Mouse (Mus musculus) thymus, postnatal 14 days (tissue): Measurements from ENCODE around the gene Zbtb49.

Experiments used
- DNase-seq: peaks from one replicate; pipeline ENCODE4 v3.0.0; 2021

Gene Zbtb49

DNA sequence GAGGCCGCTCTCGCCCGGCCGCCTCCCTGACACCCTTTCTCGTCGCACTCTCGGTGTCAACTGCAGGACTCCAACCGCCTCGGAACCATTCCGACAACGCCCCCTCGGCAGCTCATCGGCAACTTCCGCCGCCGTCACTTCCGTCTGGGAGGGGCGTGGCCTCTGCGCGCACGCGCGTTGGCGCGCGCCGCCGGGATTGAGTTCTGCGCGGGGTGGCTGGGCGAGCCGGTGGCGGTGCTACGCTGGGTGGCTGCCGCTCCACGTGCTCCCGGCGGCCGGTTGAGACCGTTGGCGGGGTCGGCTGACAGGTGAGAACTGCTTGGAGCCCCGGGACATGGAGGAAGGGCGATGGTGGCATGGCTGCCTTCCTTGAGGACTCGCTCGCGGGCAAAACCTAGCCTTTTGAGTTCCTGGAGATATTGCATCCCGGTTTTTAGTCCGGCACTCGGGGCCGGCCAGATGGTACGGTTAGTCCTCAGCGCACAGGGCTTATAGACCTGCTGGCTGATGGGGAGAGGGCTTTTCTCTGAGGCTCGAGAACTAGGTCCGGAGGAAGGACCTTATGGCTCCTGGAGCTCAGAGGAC lies at the start of gene Zbtb49, which contains the start of gene Lyar:
Gene Zbtb49 (minus strand): TSS at position 130 of the 585 bp plus-strand sequence.
Gene Lyar (plus strand): TSS at position 143 of the 585 bp plus-strand sequence.
- peak; percentile 96 for DNase-seq

DNA sequence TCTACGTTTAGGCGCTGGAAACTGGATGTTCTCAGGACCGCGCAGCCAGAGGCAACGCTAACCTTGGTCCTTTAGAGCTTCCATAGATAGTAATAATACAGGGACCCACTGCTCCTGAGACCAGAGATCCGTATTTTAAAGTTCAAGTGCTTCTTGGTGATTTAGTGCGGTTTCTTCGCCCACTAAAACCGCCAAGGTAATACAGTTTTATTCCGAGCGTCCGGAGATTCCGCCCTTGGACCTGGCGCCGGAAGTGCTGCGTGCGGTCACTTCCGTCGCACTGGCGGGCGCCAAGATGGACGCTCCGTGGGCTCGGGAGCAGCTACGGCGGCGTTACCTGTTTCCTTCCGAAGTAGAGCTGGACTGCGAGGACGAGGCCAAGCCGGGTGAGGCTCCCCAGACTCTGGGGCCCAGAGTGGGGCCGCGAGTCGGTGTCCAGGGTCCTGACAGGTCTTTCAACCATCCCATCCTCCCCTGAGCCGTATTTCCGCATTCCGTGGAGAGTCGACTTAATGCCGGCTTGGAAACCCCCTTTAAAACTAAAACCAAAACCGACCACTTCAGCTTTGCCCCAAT lies 39.9 kb upstream of the Zbtb49 start, which contains the start of gene Tmem128:
Gene Tmem128 (plus strand): TSS at position 79 of the 576 bp plus-strand sequence.
- DNase-seq, result peak; percentile 61

DNA sequence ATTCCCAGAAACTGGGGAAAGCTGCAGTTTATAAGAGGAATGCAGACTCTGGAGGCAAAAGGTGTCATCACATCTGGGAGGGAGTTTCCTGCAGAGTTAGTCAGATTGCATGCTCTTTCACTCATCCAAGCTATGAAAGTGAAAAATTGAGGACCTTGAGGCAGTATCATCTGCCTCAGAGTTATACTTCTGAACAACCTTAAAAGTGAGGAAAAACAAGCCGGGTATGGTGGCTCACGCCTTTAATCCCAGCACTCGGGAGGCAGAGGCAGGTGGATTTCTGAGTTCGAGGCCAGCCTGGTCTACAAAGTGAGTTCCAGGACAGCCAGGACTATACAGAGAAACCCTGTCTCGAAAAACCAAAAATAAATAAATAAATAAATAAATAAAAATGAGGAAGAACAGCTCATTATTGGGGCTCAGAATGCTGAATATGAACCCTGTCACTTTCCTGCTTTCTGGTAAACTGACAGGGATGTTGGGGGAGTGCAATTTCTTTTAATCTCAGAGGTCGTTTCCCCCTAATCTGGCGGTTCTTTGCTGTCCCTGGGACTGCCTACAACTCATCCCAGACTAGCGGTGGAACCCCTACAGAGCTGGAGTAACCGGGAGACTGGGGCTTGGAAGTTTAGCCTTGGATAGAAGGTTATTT lies 39.3 kb upstream of the Zbtb49 start:
- no peak for DNase-seq

GRCm38 (mm10) chr5:38258773-38259146 lies 38.5 kb upstream of the Zbtb49 start:
- no peak for DNase-seq

DNA sequence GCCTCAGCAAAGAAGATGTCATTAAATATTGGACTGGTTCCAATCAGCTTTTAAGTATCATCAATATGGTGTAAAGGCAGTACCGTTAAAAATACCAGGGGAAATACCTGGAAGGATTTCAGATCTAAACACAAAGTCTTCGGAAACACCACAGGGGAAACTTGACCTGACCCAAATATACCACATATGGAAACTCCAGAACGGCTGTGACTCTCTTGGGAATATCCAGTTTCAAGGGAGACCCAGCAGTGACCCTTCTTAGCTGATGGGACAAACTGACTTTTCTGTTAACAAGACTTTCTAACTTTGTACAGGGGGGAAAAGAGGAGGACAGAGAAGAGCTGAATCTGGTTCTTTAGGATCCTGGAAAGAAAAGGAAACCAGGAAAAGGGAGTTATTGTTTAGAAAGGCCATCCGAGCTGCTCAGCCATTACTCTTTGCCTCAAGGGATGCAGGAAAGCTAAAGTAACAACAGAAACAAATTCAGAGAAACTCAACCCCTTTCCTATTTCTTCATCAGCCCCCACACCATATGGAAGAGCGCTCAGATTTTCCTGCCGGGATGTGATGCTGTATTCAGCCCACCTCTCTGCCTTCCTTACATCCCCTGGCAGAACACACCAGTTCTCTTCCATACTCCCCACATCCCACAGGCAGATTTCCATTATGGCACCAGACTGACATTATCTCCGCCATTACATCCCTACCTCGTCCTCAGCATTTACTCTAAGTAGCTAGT lies 37.9 kb upstream of the Zbtb49 start:
- DNase-seq, result no peak

DNA sequence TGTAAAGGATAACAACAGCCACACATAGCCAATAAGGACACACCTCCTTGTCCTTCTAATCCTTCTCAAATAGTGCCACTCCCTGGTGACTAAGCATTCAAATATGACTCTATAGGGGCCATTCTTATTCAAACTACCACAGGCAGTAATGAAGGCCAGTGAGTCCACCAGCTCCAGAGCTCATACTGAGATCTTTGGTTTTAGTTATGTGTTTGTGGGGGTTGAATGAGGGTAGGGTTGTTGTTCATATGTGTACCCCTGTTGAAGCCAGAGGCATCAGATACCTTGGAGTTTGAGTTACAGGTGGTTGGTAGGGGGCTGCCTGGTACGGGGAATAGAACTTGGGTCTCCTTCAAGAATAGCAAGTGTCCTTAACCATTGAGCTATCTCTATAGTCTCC lies 36.3 kb upstream of the Zbtb49 start:
- DNase-seq, result no peak

DNA sequence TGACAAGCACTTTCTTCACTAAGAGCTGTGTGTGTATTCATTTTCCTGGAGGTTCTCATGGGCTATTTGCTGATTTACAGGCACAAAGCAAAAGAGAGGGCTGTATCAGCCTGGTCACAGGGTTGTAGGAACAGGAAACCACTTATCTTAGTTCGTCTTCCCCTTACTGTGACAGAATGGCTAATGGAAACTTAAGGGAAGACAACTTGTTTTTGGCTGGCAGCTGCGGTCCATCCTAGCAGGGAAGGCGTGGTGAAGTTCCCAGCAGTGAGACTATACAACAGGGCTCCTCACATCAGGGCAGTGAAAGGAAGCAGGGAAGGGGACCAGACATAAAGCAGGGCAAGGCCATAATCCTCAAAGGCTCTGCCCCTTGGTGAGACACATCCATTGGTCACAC lies 35.4 kb upstream of the Zbtb49 start:
- DNase-seq, result no peak

DNA sequence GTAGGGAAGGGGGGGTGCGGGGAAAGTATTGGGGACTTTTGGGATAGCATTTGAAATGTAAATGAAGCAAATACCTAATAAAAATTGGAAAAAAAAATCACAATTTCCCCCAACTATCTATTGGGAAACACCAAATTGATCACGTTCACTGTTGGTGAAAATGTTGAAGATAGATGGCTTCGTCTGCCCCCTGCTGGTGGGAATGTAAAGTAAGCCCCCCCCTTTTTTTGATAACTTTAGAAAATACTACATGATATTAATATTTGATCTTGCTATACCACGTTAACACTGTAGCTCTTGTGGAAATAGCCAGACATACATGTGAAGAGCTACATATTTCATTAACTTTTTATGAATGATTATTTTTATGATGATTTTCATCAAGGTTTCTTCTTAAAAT lies 34.9 kb upstream of the Zbtb49 start:
- no peak for DNase-seq

GRCm38 (mm10) chr5:38241966-38242365 lies 21.7 kb upstream of the Zbtb49 start:
- no peak for DNase-seq

DNA sequence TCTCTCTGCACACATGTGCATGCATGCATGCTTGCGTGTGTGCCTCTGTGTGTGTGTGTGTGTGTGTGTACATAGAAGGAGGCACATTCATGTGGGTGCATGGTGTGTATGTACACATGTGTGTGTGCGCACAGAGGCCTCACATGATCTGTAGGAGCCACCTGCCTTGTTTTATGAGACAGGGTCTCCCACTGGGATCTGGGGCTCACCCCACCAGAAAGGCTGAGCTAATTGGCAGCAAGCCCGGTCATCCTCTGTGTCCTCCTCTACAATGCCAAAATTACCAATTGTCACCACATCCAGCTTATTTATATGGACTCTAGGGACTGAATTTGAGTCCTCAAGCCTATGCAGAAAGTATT lies 21.2 kb upstream of the Zbtb49 start:
- DNase-seq, result no peak

- no peak for DNase-seq
Measured at GRCm38 (mm10) chr5:38240727-38241472, 20.6 kb upstream of the Zbtb49 start.

DNA sequence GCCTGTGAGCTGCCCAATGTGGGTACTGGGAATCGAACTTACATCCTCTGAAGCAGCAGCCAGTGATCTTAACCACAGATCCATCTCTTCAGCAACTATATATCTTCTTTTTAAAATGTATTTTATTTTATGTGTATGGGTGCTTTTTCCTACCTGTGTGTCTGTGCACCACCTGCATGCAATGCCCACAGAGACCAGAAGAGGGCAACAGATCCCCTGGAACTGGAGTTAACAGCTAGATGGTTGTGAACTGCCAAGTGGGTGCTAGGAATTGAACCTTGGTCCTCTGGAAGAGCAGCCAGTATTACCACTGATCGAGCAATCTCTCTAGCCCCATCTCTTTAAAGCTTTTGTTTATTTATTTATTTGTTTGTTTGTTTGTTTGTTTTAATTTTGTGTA lies 16.4 kb upstream of the Zbtb49 start:
- DNase-seq, result no peak

DNA sequence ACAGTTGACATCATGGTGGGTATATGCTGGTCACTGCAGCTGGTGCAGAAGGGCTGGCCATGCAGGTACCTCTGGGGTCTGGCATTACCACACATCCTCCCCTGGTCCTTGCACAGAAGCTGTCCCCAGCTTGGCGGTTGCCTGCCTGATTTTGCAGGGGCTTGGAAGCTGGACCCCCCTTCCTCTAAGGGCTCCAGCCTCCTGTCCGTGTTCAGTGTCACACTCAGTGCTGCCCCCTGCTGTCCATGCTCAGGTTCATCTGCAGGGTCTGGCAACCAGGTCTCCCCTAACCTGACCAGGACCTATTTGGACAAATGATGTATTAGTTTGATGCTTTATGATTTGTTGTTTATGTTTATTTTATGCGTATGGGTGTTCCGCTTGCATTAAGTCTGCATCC lies 15.2 kb upstream of the Zbtb49 start:
- DNase-seq, result peak; percentile 64

DNA sequence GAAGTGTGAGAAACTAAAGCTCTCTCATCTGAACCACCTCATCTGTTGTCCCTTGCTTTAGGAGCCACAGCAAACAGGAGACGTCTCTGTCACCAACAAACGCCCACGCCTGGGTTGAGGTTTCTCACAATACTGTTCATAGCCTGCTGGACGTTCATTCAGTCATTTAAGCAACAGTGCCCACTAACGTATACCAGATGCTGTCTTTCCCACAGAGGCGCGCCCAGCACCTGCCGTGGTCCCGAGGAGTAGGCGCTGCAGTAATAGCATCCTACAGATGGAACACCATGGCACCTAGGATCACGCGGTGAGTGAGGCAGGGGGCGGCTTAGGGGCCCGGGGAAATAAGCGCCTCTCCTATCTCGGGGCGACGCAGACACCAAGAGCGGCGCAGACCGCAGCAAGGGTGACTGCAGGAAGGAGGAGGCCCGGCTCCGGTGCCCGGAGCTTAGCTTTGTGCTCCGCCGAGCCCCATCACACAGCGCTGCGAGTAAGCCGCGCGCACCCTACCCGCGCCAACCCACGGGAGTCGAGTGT lies 418 bp downstream of the Zbtb49 start:
- no peak for DNase-seq

DNA sequence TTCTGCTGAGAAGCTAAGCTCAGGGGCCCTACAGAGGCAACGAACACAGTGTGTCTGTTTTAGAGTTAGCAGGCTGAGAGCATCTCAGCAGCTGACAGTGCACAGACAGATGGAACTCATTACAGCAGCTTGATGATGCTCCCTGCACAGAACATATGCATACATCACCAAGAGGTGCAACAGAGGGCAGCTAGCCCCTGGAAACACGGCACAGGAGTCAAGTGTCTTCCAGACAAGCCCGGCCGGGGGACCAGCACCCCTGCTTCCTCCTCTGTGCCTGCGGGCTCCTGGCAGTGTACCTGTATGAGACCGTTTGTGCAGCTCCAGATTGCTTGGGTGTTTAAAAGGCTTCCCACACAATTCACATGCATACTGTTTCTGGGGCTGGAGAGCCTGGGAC lies 7.2 kb downstream of the Zbtb49 start:
- no peak for DNase-seq

- no peak for DNase-seq
Measured at GRCm38 (mm10) chr5:38211691-38212090, 8.6 kb downstream of the Zbtb49 start.

- no peak for DNase-seq
Measured at GRCm38 (mm10) chr5:38208985-38209384, 11.3 kb downstream of the Zbtb49 start.

- no peak for DNase-seq
Measured at GRCm38 (mm10) chr5:38205303-38205726, 14.9 kb downstream of the Zbtb49 start.

DNA sequence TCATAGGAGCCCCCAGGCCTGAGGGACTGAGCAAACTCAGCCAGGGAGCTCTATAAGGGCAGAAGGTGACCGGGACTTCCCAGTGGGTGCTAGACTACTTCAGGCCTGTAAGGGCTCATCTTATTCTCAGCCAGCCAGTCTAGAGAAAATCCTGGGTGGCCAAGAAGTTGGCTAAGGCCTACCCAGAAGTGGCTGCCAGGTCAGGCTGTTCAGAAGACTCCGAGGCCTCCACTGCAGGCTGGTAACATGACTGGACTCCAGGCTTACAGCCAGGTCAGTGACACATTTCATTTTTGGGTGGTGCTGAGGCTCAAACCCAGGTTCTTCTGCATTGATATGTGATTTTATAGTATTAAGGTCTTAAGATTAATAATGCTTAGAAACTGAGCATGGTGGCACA lies 20.6 kb downstream of the Zbtb49 start:
- DNase-seq, result no peak

GRCm38 (mm10) chr5:38197482-38197823 lies 22.8 kb downstream of the Zbtb49 start:
- peak; percentile 72 for DNase-seq

- DNase-seq, result no peak
Measured at GRCm38 (mm10) chr5:38196821-38197481, 23.3 kb downstream of the Zbtb49 start.

GRCm38 (mm10) chr5:38195941-38196340 lies 24.3 kb downstream of the Zbtb49 start:
- DNase-seq, result no peak
